Mouse (Mus musculus): Measurements from ENCODE around the gene Rhbdd1.

Rhbdd1 gene

DNA sequence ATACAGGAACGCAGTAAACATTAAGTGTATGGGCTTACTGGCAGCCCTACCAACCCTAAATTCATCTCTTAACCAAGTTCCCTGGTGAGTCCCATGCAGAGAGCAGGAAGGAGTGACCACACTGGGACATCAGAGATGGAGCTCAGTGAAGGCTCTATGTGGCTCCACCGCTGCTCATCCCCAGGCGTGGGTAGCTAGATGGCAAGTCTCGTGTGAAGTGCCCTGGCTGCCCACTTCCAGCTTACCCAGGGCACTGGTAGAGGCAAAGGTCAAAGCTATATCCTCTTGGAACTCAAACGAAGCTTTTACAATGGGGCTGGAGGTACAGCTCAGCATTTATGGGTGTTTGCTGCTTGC is 117.4 kb downstream of the Rhbdd1 start:
- DNase-seq (ENCODE audit: low spot score), result no peak

DNA sequence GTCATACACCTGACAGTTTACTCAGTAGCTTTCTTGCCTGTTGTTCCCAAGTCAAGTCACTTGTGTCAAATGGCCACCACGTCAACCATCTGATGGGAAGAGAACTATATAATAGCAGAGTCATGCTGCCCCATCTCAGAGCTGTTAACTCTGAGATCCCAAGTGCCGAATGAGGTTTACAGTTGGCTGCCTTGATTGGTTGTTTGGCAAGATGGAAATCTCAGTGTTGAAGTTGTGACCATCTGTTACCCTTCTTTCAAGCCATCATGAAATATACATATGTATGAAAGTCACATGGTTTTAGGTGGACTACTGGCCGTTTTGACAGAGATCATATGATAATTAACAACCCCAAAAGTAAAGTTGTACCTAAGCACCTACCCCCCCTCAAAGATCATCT is 121.0 kb downstream of the Rhbdd1 start:
- DNase-seq (ENCODE audit: low spot score), result no peak

DNA sequence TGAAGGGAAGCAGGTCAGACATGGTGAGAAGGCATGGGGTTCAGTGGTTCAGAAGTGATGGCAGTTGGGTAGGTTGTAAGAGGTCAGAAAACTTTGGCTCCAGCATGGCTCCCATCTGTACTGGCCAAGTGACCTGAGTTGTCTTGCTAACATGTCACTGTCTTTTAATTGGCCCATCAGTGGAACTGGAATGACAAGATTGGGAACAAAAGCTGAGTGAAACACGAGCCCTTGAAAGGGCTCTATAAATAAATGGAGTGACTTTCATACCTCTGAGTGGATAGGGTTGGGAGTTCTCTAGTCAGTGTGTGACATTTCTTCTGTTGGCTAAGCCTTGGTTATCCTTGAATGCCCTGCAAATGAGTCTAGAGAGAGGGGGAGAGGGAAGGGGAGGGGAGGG is 123.9 kb downstream of the Rhbdd1 start:
- DNase-seq (ENCODE audit: low spot score), result no peak

DNA sequence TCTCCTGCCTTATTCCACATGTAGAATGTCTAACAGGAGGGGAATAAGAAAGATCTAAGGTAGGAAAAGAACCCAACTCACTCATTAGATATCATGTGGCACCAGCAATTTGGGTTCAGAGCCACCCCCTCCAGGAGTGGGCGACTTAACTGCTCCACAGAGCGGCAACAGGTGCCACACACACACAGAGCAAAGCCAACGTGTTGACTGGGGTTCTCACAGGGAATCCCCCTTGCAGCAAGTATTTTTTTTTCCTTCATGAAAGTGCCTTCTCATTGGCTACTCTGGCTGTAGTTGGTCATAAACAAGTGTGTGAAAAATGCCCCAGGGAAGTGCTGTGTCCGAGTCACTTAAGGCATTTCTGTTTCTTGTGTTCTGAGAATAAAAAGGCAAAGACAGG is 127.3 kb downstream of the Rhbdd1 start:
- DNase-seq (ENCODE audit: low spot score), result no peak

- DNase-seq (ENCODE audit: low spot score), result no peak
Measured at GRCm38 (mm10) chr1:82446049-82446448, 129.8 kb downstream of the Rhbdd1 start.

GRCm38 (mm10) chr1:82449851-82450250 is 133.6 kb downstream of the Rhbdd1 start:
- no peak for DNase-seq (ENCODE audit: low spot score)

GRCm38 (mm10) chr1:82451927-82452651 is 135.8 kb downstream of the Rhbdd1 start:
- DNase-seq (ENCODE audit: low spot score), result no peak

GRCm38 (mm10) chr1:82454031-82454430 is 137.8 kb downstream of the Rhbdd1 start:
- no peak for DNase-seq (ENCODE audit: low spot score)

DNA sequence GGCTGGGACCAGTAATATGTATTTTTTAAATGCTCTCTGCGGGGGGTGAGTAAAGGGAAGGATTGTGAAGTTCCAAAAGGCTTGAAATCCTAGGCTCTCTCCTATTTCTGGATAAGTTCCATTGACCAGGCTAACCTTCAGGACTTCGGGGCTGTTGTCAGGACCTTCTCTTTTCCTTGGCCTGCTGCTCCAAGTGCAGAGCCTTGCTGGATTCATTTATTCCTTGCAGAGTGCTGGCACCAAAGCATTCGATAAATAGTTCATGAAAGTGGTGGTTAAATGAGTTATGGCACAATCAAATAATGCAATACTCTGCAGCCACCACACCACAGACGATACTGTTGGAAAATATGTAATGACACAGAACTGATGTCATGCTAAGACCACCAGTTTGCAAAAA is 143.1 kb downstream of the Rhbdd1 start:
- no peak for DNase-seq (ENCODE audit: low spot score)

DNA sequence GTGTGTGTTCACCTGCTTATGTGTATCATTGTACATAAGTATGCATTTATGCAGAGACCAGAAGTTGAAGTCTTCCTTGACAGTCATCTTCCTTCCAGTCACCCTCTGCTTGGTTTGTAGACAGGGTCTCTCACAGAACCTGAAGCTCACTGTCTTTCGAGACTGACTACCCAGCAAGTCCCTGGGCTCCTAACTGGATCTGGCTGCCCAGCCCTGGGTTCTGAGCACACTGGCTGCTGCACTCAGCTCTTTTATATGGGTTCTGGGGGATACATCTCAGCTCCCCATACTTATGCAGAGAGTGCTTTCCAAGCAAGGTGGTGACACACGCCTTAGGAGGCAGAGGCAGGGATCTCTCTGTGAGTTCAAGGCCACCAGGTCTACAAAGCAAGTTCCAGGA is 143.7 kb downstream of the Rhbdd1 start:
- no peak for DNase-seq (ENCODE audit: low spot score)

DNA sequence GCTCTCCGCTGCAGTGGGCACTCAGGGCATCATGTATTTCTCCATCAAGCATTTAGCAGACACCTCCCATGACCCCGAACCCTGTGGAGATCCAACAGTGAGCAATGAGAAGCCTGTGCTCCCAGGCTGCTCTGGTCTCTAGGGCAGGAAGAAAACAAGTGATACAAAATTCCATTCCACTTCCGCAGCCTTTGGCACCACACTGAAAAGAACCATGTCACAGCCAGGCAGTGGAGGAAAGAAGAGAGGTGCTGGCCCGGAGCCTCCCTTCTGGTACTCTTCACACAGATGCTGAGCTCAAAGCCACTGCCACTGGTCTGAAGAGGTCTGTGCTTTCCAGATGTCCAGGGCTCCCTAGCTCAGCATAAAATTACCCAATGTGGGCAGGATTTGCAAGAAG is 144.8 kb downstream of the Rhbdd1 start:
- no peak for DNase-seq (ENCODE audit: low spot score)

DNA sequence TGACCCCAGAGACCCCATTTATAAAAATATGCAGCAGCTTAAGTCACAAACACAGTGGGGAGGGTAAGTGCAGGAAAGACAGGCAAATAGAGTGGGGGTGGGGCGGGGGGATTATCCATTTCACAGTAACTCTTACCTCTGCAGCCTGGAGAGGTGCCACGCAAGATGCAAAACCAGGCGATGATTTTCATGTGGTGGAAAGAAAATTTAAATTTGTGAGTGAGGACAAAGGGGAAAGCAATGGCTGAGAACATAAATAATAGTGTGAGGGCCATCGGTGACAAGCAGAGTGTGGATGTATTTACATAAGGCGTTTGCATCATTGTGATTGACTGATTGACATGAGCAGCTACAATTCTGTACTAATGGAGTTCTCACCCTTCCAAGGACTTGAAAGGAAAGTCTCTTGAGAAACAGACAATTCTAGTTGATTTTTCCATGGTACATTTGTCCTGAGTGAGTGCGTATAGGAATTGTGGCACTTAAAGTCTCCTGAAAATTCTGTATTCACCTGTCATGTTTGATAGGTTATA is 149.1 kb downstream of the Rhbdd1 start:
- no peak for DNase-seq (ENCODE audit: low spot score)

DNA sequence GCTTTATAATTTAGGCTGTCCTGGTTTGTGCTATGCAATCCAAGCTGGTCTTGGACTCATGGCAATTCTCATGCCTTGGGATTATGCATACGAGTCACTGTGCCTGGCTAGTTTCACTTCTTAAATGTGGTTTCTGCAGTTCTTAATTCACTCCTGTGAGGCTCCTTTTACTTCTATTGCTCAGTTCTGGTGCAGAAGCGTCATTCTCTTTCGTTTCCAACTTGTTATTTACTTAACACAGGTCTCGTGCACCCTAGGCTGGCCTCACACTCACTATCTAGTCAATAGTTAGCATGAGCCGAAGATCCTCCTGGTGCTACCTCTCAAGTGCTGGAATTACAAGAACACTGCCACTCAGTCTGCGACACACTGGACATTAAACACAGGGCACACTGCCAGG is 152.6 kb downstream of the Rhbdd1 start:
- DNase-seq (ENCODE audit: low spot score), result no peak

DNA sequence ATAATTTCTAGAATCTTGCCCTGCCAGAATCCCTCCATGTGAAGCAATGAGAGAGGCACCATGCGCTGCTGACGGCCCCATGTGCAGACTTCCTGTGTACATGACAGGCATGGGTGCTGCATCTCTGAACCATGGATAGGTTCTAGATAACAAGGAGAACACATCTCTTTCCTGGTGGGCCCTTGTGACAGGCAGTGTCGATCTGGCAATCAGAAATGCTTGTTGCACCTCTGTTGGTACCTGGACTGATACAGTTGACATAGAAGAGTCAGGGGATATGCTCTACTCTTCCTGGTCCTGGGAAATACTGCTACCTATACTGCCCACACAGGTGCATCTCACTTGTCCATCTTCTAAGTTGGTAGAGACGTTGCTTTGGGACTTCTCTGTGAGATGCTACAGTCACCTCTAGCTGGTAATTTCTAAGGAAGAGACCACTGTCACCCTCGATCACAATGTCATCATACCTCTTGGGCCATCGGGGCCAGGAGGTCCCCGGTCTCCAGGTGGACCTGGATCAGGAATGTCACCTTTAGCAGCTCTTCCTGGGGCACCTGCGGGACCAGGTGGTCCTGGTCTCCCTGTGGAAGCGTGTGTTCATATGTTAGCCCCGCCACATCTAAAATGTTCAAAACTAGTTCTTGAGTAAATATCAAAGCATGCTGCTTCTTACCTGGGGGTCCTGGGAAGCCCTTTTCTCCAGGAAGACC is 154.4 kb downstream of the Rhbdd1 start:
- no peak for DNase-seq (ENCODE audit: low spot score)

DNA sequence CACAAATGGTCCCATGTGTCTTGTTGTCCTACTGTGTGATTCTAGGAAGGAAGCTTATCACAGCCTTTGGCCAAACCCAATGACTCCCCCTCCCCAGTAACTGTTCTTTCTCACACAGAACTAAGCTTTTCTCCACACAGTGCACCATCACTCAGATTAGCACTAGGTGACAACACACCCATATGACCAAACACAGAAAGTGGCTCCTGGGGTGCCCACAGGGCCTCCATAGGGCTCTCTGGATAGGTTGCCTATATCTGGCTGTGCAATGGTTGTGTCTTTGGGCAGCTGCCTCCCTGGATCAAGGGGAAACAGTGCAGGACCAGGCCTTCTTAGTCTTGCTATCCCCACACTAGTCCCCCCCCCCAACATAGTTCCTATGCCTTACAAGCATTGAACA is 157.2 kb downstream of the Rhbdd1 start:
- no peak for DNase-seq (ENCODE audit: low spot score)

DNA sequence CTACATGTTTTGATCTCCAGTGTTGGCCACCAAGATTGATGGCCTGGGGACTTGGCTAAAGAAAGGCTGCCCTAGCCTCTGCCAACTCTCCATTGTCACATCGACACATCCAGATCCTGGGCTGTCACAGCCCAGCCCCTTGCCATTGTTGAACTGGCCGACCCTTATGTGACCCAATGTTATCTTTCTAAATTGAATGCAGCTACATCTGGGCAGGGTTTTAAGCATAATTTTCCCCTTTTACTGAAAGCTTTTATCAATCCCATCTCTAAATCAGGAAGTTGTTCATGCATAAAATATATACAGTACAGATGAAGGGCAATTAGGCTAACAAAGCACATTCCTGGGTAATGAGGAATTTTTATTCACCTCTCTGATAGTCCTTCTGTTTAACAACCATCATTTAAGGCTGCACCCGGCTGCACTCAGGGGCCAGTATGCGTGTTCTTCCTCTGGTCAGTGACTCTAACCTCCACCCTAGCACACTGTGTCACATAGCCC is 158.3 kb downstream of the Rhbdd1 start:
- DNase-seq (ENCODE audit: low spot score), result peak; percentile 15

DNA sequence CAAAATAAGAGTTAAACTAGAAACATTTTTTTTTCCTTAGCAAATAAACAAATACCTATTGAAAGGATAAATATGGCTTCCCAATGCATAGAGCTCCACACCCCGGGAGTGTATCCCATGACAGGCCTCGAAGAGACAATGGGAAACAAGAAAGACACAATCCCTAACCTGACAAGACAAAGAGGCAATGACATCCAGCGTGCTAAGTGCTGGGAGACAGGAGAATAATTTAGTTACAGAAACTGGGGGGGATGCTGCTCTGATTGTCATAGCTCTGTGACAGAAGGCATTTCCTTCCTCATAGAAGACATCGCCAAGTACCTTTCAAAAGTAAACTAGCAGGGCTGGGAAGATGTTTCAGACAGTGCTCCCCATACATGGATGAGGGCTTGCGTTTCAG is 159.0 kb downstream of the Rhbdd1 start:
- no peak for DNase-seq (ENCODE audit: low spot score)

GRCm38 (mm10) chr1:82475821-82476220 is 159.6 kb downstream of the Rhbdd1 start:
- no peak for DNase-seq (ENCODE audit: low spot score)

- no peak for DNase-seq (ENCODE audit: low spot score)
Measured at GRCm38 (mm10) chr1:82476256-82476655, 160.0 kb downstream of the Rhbdd1 start.

DNA sequence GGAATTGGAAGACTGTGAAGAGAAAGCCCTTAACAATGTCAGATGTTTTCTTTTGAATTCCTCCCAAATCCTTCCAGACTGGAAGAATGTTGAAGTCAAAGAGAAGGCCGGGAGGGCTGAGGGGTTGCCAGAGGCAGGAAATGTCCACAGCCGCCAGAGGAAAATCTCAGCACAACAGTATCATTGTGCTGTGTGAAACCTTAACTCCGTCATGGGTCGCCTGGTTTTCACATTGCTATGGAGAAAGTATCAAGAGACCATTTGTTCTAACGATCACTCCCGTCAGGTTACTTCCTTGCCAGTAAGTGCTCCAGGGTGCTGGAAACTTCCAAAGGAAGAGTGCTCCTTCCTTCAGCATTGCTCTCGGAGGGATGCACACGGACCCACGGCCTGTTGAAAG is 160.5 kb downstream of the Rhbdd1 start:
- DNase-seq (ENCODE audit: low spot score), result no peak

DNA sequence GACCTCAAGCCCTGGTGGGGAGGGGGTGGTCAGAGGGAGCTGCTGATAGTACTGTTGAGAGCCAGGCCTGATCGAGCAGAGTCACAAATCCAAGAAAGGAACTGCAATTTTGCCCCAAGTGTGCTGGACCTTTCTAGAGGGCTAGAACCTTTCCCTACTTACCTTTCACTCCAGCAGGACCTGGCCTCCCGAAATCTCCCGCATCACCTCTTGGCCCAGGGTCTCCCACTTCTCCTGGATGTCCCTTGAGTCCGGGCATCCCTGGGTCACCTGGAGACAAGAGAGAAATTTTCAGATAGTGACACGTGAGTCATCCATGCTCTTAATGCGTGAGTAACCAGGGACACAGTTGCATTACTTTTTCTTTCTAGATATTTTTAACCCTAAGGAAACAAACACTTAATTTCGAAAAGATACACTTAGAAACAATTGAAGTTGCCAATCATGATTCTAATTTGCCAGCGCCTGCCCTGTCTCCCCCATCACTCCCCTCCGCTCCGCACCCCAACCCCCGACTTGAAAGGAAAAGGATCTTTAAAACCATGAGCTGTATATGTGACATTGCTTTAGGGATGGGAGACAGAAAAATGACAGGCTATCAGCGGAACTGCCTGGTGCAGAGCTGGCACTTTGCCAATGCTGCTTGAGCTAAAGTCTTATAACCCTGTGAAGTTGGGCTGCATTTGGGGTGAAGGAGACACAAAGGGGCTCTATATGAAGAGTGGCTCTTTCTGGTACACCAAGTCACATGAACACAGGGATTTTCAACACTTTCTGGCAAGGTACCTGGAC is 163.6 kb downstream of the Rhbdd1 start:
- no peak for DNase-seq (ENCODE audit: low spot score)

DNA sequence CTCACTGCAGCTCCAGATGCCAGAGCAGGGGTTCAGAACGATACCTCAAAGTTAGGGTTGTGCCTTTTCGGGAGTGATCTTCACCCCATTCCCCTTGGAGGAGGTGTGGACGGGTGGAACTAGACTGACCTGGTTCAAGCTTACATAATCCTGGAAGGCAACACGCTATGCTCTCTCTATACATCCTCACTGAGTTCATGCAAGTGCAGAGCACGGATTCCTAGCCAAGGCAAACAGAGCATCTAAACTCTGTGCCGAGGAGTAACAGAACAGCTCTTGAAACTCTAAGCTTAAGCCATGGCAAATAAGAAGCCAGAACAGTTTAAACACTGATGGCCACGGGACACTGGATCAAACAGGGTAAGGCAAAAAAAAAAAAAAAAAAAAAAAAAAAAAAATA is 166.1 kb downstream of the Rhbdd1 start:
- DNase-seq (ENCODE audit: low spot score), result no peak

DNA sequence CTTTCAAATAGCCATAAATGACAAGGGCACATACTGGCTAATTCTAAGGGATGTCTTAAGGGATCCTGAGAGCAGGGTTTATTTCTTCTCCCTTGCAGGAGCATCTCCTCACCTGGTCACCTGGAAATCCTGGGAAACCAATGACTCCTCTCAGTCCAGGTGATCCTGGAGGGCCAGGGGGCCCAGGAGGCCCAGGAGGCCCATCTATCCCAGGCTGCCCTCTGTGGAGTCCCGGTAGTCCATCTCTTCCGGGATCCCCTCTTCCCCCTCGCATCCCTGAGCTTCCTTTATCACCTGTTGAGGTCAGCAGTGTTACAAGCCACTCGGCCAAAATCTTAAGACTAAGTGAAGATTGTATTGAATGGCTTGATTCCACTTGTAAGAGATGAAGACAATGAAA is 170.1 kb downstream of the Rhbdd1 start:
- no peak for DNase-seq (ENCODE audit: low spot score)
